Mouse (Mus musculus): ENCODE measurements around the gene Lonrf2. TPM values are rescaled to one million over a fixed set of nuclear protein-coding genes. Genes with fewer than 3 reads are reported as not detected.

Lonrf2 gene
- 8.0 and 8.5 TPM in 2 replicates for polyA plus RNA-seq (2016; fragmentation: Nextera tagmentation; extraction: Ambion mirVana)

GRCm38 (mm10) chr1:38836477-38836872 lies at the start of gene Lonrf2:
TSS of gene Lonrf2 (minus strand) at chr1:38836711.
- H3K9me3 ChIP-seq: no peaks in the 10 kb centered on the region
- peak within 1 kb of the TSS; percentile 82 for H3K27ac ChIP-seq
- H3K36me3 ChIP-seq: peaks cover 7% of the 10 kb centered on the region; the same call in 1 of the 2 replicates
- H3K27me3 ChIP-seq (replicated peaks): peaks cover 11% of the 10 kb centered on the region; the same call in 1 of the 2 replicates
- WGBS: under 1% methylated on average over 47 of the region's 47 CpGs
- ATAC-seq (ENCODE audit: low FRiP score, low read depth): peak; percentile 90
- H3K4me1 ChIP-seq: peaks cover 17% of the 10 kb centered on the region; the same call in 1 of the 2 replicates
- peak within 1 kb of the TSS; percentile 71 for H3K4me3 ChIP-seq
- H3K9ac ChIP-seq: peak within 1 kb of the TSS; percentile 89
- H3K4me2 ChIP-seq (replicated peaks): peak within 1 kb of the TSS; percentile 99

- Histone ChIP-seq H3K27ac (no peak overlapping the region), H3K36me3 (peaks cover 15% of the 10 kb centered on the region; the same call in 1 of the 2 replicates), H3K4me2 (replicated peaks) (no peak overlapping the region), H3K4me1 (no peaks in the 10 kb centered on the region), H3K9ac (no peak overlapping the region), H3K27me3 (replicated peaks) (no peaks in the 10 kb centered on the region), H3K4me3 (no peak overlapping the region), H3K9me3 (no peaks in the 10 kb centered on the region)
- ATAC-seq (ENCODE audit: low FRiP score, low read depth): no peak
- WGBS: 75% methylated on average over 2 of the region's 2 CpGs
Observed at GRCm38 (mm10) chr1:38885956-38886355, 49.4 kb upstream of the Lonrf2 start.

GRCm38 (mm10) chr1:38883766-38884165 lies 47.3 kb upstream of the Lonrf2 start:
- Histone ChIP-seq H3K4me3 (no peak overlapping the region), H3K4me1 (no peaks in the 10 kb centered on the region), H3K9ac (no peak overlapping the region), H3K27me3 (replicated peaks) (no peaks in the 10 kb centered on the region), H3K9me3 (no peaks in the 10 kb centered on the region; the same call in 1 of the 2 replicates), H3K4me2 (replicated peaks) (no peak overlapping the region), H3K27ac (no peak overlapping the region), H3K36me3 (peaks cover 15% of the 10 kb centered on the region; the same call in 1 of the 2 replicates)
- no peak for ATAC-seq (ENCODE audit: low FRiP score, low read depth)
- WGBS: 89% methylated on average over 9 of the region's 9 CpGs

- H3K4me2 ChIP-seq (replicated peaks): no peak overlapping the region
- H3K36me3 ChIP-seq: peaks cover 15% of the 10 kb centered on the region; the same call in 1 of the 2 replicates
- H3K27me3 ChIP-seq (replicated peaks): no peaks in the 10 kb centered on the region
- no peaks in the 10 kb centered on the region for H3K4me1 ChIP-seq
- H3K27ac ChIP-seq: no peak overlapping the region
- H3K9me3 ChIP-seq: no peaks in the 10 kb centered on the region; the same call in 1 of the 2 replicates
- H3K4me3 ChIP-seq: no peak overlapping the region
- H3K9ac ChIP-seq: no peak overlapping the region
- no peak for ATAC-seq (ENCODE audit: low FRiP score, low read depth)
- WGBS: 90% methylated on average over 4 of the region's 4 CpGs
Observed at GRCm38 (mm10) chr1:38882746-38883145, 46.2 kb upstream of the Lonrf2 start.

- Histone ChIP-seq H3K4me3 (no peak overlapping the region), H3K4me2 (replicated peaks) (no peak overlapping the region), H3K9me3 (no peaks in the 10 kb centered on the region; the same call in 1 of the 2 replicates), H3K36me3 (peaks cover 15% of the 10 kb centered on the region; the same call in 1 of the 2 replicates), H3K27me3 (replicated peaks) (no peaks in the 10 kb centered on the region), H3K4me1 (no peaks in the 10 kb centered on the region), H3K27ac (no peak overlapping the region), H3K9ac (no peak overlapping the region)
- 82% methylated on average over 4 of the region's 4 CpGs for WGBS
- ATAC-seq (ENCODE audit: low FRiP score, low read depth): no peak
Observed at GRCm38 (mm10) chr1:38881366-38881765, 44.9 kb upstream of the Lonrf2 start.

GRCm38 (mm10) chr1:38876671-38877382 lies 40.3 kb upstream of the Lonrf2 start:
- H3K4me1 ChIP-seq: no peaks in the 10 kb centered on the region
- 63% methylated on average over 5 of the region's 5 CpGs for WGBS
- no peak for ATAC-seq (ENCODE audit: low FRiP score, low read depth)
- H3K27ac ChIP-seq: no peak overlapping the region
- H3K9ac ChIP-seq: no peak overlapping the region
- H3K36me3 ChIP-seq: peaks cover 13% of the 10 kb centered on the region; the same call in 1 of the 2 replicates
- no peak overlapping the region for H3K4me3 ChIP-seq
- H3K27me3 ChIP-seq (replicated peaks): no peaks in the 10 kb centered on the region
- H3K9me3 ChIP-seq: no peaks in the 10 kb centered on the region; the same call in 1 of the 2 replicates
- no peak overlapping the region for H3K4me2 ChIP-seq (replicated peaks)

GRCm38 (mm10) chr1:38873911-38874310 lies 37.4 kb upstream of the Lonrf2 start:
- Histone ChIP-seq H3K9ac (no peak overlapping the region), H3K27ac (no peak overlapping the region), H3K9me3 (no peaks in the 10 kb centered on the region; the same call in 1 of the 2 replicates), H3K4me1 (no peaks in the 10 kb centered on the region; the same call in 1 of the 2 replicates), H3K4me2 (replicated peaks) (no peak overlapping the region), H3K4me3 (no peak overlapping the region), H3K36me3 (peaks cover 23% of the 10 kb centered on the region; the same call in 1 of the 2 replicates), H3K27me3 (replicated peaks) (no peaks in the 10 kb centered on the region)
- ATAC-seq (ENCODE audit: low FRiP score, low read depth): no peak
- WGBS: 89% methylated on average over 5 of the region's 5 CpGs

- Histone ChIP-seq H3K27ac (no peak overlapping the region), H3K4me3 (no peak overlapping the region), H3K36me3 (peaks cover 39% of the 10 kb centered on the region), H3K4me1 (no peaks in the 10 kb centered on the region; the same call in 1 of the 2 replicates), H3K9me3 (no peaks in the 10 kb centered on the region), H3K27me3 (replicated peaks) (no peaks in the 10 kb centered on the region), H3K4me2 (replicated peaks) (no peak overlapping the region), H3K9ac (no peak overlapping the region)
- 75% methylated on average over 6 of the region's 6 CpGs for WGBS
- ATAC-seq (ENCODE audit: low FRiP score, low read depth): no peak
Observed at GRCm38 (mm10) chr1:38871834-38872233, 35.3 kb upstream of the Lonrf2 start.

- no peaks in the 10 kb centered on the region for H3K9me3 ChIP-seq
- no peak for ATAC-seq (ENCODE audit: low FRiP score, low read depth)
- H3K36me3 ChIP-seq: peaks cover 60% of the 10 kb centered on the region
- H3K9ac ChIP-seq: no peak overlapping the region
- H3K4me1 ChIP-seq: no peaks in the 10 kb centered on the region; the same call in 1 of the 2 replicates
- no peak overlapping the region for H3K4me2 ChIP-seq (replicated peaks)
- no peaks in the 10 kb centered on the region for H3K27me3 ChIP-seq (replicated peaks)
- H3K27ac ChIP-seq: no peak overlapping the region
- 52% methylated on average over 13 of the region's 13 CpGs for WGBS
- no peak overlapping the region for H3K4me3 ChIP-seq
Observed at GRCm38 (mm10) chr1:38869398-38870195, 33.1 kb upstream of the Lonrf2 start.

GRCm38 (mm10) chr1:38866242-38866641 lies 29.7 kb upstream of the Lonrf2 start:
- Histone ChIP-seq H3K4me1 (no peaks in the 10 kb centered on the region; the same call in 1 of the 2 replicates), H3K27me3 (replicated peaks) (no peaks in the 10 kb centered on the region), H3K27ac (no peak overlapping the region), H3K9me3 (no peaks in the 10 kb centered on the region), H3K4me2 (replicated peaks) (no peak overlapping the region), H3K9ac (no peak overlapping the region), H3K4me3 (no peak overlapping the region), H3K36me3 (peaks cover 49% of the 10 kb centered on the region)
- ATAC-seq (ENCODE audit: low FRiP score, low read depth): no peak
- WGBS: 73% methylated on average over 5 of the region's 5 CpGs

- H3K36me3 ChIP-seq: peaks cover 44% of the 10 kb centered on the region
- no peaks in the 10 kb centered on the region for H3K9me3 ChIP-seq
- no peak overlapping the region for H3K9ac ChIP-seq
- no peak overlapping the region for H3K4me3 ChIP-seq
- no peak for ATAC-seq (ENCODE audit: low FRiP score, low read depth)
- H3K4me1 ChIP-seq: no peaks in the 10 kb centered on the region
- no peak overlapping the region for H3K27ac ChIP-seq
- 87% methylated on average over 9 of the region's 9 CpGs for WGBS
- no peak overlapping the region for H3K4me2 ChIP-seq (replicated peaks)
- no peaks in the 10 kb centered on the region for H3K27me3 ChIP-seq (replicated peaks)
Observed at GRCm38 (mm10) chr1:38864341-38864740, 27.8 kb upstream of the Lonrf2 start.

GRCm38 (mm10) chr1:38862213-38862612 lies 25.7 kb upstream of the Lonrf2 start:
- Histone ChIP-seq H3K4me3 (no peak overlapping the region), H3K36me3 (peaks cover 31% of the 10 kb centered on the region), H3K4me1 (no peaks in the 10 kb centered on the region), H3K9me3 (no peaks in the 10 kb centered on the region), H3K4me2 (replicated peaks) (no peak overlapping the region), H3K27ac (no peak overlapping the region), H3K27me3 (replicated peaks) (no peaks in the 10 kb centered on the region), H3K9ac (no peak overlapping the region)
- 16% methylated on average over 4 of the region's 4 CpGs for WGBS
- no peak for ATAC-seq (ENCODE audit: low FRiP score, low read depth)
